Mouse (Mus musculus) CD8-positive naive resting alpha-beta T cell, adult 57 days (primary cell): ENCODE measurements around the gene Tmco5b. TPM values are rescaled to one million over a fixed set of nuclear protein-coding genes. Genes with fewer than 3 reads are reported as not detected.

ENCODE experiments used
- total RNA-seq: library from RNA; stranded (reverse); gene quantifications from one replicate; pipeline ENCODE4 v1.2.4, GENCODE M21; 2023

The Tmco5b gene
- total RNA-seq, result not detected

DNA sequence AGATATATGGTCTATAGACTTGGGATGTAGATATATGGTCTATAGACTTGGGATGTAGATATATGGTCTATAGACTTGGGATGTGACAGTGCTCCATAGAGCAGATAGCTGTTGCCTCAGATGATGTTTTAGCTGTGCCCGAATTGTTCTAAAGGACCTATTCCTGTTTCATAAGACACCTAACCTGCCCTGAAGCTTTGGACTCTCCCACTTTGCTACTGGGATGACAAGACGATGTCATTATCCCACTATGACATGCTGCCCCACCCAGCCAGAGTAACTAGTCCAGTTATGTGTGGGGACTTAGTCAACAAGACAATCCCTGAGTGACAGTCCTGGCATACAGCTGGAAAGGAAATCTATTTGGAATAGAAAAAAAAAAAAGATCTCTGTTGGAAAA, at the start of gene Tmco5b:
Gene Tmco5b (plus strand): TSS at position 301 of the 400 bp plus-strand sequence.

Other genes with a start within 250 kb of the Tmco5b start
- 0.34 TPM for gene Ryr3, start 68.6 kb upstream of the Tmco5b start, total RNA-seq
- 1.6 TPM for gene Fmn1, start 42.0 kb downstream of the Tmco5b start, total RNA-seq